Mouse (Mus musculus): ENCODE measurements around the gene Ptgs1. TPM values are rescaled to one million over a fixed set of nuclear protein-coding genes. Genes with fewer than 3 reads are reported as not detected.

Gene Ptgs1
- polyA plus RNA-seq, 1 experiment from 2014 or later = 30.3 TPM

- no peak overlapping the region for H3K27ac ChIP-seq (ENCODE audit: low read depth, low read length)
- no peak overlapping the region for H3K9ac ChIP-seq (ENCODE audit: low read depth, low read length)
- H3K4me3 ChIP-seq (ENCODE audit: low read depth, low read length) = no peak overlapping the region
- no peaks in the 10 kb centered on the region for H3K36me3 ChIP-seq (ENCODE audit: control insufficient read depth, insufficient read depth, low read length)
- H3K27me3 ChIP-seq (replicated peaks; ENCODE audit: control insufficient read depth, insufficient read depth, low read length) = no peaks in the 10 kb centered on the region
- H3K4me2 ChIP-seq = no peak overlapping the region
- no peaks in the 10 kb centered on the region for H3K9me3 ChIP-seq (ENCODE audit: control insufficient read depth, low read length)
- no peak for DNase-seq (ENCODE audit: low spot score)
- 71% methylated on average over 3 of the region's 3 CpGs for WGBS
- H3K4me1 ChIP-seq (replicated peaks; ENCODE audit: control insufficient read depth, insufficient read depth, low read length) = no peaks in the 10 kb centered on the region
- ATAC-seq (replicated peaks; ENCODE audit: low FRiP score) = no peak
Measured at GRCm38 (mm10) chr2:36244705-36245104, 14.5 kb downstream of the Ptgs1 start.

- H3K36me3 ChIP-seq (ENCODE audit: control insufficient read depth, insufficient read depth, low read length) = no peaks in the 10 kb centered on the region
- H3K4me3 ChIP-seq (ENCODE audit: low read depth, low read length) = no peak overlapping the region
- H3K9ac ChIP-seq (ENCODE audit: low read depth, low read length) = no peak overlapping the region
- H3K9me3 ChIP-seq (ENCODE audit: control insufficient read depth, low read length) = no peaks in the 10 kb centered on the region
- H3K4me2 ChIP-seq = no peak overlapping the region
- H3K27ac ChIP-seq (ENCODE audit: low read depth, low read length) = no peak overlapping the region
- DNase-seq (ENCODE audit: low spot score) (no peak), ATAC-seq (replicated peaks; ENCODE audit: low FRiP score) (no peak)
- no peaks in the 10 kb centered on the region for H3K4me1 ChIP-seq (replicated peaks; ENCODE audit: control insufficient read depth, insufficient read depth, low read length)
- no peaks in the 10 kb centered on the region for H3K27me3 ChIP-seq (replicated peaks; ENCODE audit: control insufficient read depth, insufficient read depth, low read length)
- WGBS = 64% methylated on average over 3 of the region's 3 CpGs
Measured at GRCm38 (mm10) chr2:36247964-36248363, 17.7 kb downstream of the Ptgs1 start.

DNA sequence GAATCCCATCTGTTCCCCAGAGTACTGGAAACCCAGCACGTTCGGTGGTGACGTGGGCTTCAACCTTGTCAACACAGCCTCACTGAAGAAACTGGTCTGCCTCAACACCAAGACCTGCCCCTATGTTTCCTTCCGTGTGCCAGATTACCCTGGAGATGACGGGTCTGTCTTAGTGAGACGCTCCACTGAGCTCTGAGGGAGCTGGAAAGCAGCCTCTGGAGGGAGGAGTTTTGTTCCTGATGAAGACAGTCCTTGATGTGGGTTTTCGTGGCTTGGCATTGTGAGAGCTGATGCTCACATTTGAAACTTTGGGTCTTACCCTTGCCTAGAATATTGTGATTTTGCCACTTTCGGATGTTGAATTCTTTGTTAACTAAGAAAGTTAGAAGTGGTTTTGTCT, 20.9 kb downstream of the Ptgs1 start:
- Histone ChIP-seq H3K9me3 (ENCODE audit: control insufficient read depth, low read length) (no peaks in the 10 kb centered on the region), H3K4me3 (ENCODE audit: low read depth, low read length) (no peak overlapping the region), H3K27me3 (replicated peaks; ENCODE audit: control insufficient read depth, insufficient read depth, low read length) (no peaks in the 10 kb centered on the region), H3K27ac (ENCODE audit: low read depth, low read length) (no peak overlapping the region), H3K9ac (ENCODE audit: low read depth, low read length) (no peak overlapping the region), H3K4me1 (replicated peaks; ENCODE audit: control insufficient read depth, insufficient read depth, low read length) (no peaks in the 10 kb centered on the region), H3K4me2 (no peak overlapping the region), H3K36me3 (ENCODE audit: control insufficient read depth, insufficient read depth, low read length) (no peaks in the 10 kb centered on the region)
- DNase-seq (ENCODE audit: low spot score) (no peak), ATAC-seq (replicated peaks; ENCODE audit: low FRiP score) (no peak)
- 84% methylated on average over 8 of the region's 8 CpGs for WGBS

GRCm38 (mm10) chr2:36252505-36252904, 22.3 kb downstream of the Ptgs1 start:
- H3K9me3 ChIP-seq (ENCODE audit: control insufficient read depth, low read length) = no peaks in the 10 kb centered on the region
- DNase-seq (ENCODE audit: low spot score) (no peak), ATAC-seq (replicated peaks; ENCODE audit: low FRiP score) (no peak)
- 82% methylated on average over 4 of the region's 4 CpGs for WGBS
- H3K4me1 ChIP-seq (replicated peaks; ENCODE audit: control insufficient read depth, insufficient read depth, low read length) = no peaks in the 10 kb centered on the region
- no peak overlapping the region for H3K27ac ChIP-seq (ENCODE audit: low read depth, low read length)
- H3K36me3 ChIP-seq (ENCODE audit: control insufficient read depth, insufficient read depth, low read length) = no peaks in the 10 kb centered on the region
- H3K4me2 ChIP-seq = no peak overlapping the region
- H3K4me3 ChIP-seq (ENCODE audit: low read depth, low read length) = no peak overlapping the region
- no peak overlapping the region for H3K9ac ChIP-seq (ENCODE audit: low read depth, low read length)
- H3K27me3 ChIP-seq (replicated peaks; ENCODE audit: control insufficient read depth, insufficient read depth, low read length) = no peaks in the 10 kb centered on the region

DNA sequence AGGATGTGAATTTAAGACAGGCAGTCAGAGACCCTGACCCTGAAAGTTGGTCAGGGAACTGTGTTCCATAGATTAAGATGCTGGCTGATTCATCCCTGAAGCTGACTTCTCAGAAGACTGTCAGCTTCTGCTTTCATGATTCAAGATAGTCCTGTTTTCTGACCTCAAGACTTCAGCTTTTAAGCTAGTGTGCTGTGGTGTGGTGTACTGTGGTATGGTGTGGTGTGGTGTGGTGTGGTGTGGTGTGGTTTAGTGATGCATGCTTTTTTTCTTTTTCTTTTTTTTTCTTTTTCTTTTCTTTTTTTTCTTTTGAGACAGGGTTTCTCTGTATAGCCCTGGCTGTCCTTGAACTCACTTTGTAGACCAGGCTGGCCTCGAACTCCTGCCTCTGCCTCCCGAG, 24.2 kb downstream of the Ptgs1 start:
- no peak for DNase-seq (ENCODE audit: low spot score)
- no peak overlapping the region for H3K4me3 ChIP-seq (ENCODE audit: low read depth, low read length)

DNA sequence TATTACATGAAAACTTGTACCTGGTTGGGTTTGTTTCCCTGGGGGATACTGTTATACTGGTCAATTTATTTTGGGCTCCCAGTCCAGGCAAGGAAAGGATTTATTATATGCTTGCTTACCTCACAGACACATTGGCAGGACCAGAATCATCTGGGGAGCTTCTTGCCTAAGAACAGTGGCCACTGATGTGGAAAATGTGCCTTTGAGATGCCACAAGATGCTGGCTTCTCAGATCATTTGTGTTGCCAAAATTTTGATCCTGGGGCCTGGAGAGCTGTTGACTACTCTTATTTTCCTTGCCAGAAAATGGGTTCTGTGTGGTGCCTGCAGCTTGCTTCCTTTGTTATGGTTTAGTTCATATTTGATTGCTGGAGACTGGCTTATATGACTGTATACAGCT, 26.7 kb downstream of the Ptgs1 start:
- Histone ChIP-seq H3K4me1 (replicated peaks; ENCODE audit: control insufficient read depth, insufficient read depth, low read length) (no peaks in the 10 kb centered on the region), H3K27me3 (replicated peaks; ENCODE audit: control insufficient read depth, insufficient read depth, low read length) (no peaks in the 10 kb centered on the region), H3K36me3 (ENCODE audit: control insufficient read depth, insufficient read depth, low read length) (no peaks in the 10 kb centered on the region), H3K9me3 (ENCODE audit: control insufficient read depth, low read length) (no peaks in the 10 kb centered on the region), H3K27ac (ENCODE audit: low read depth, low read length) (no peak overlapping the region), H3K4me2 (no peak overlapping the region), H3K4me3 (ENCODE audit: low read depth, low read length) (no peak overlapping the region), H3K9ac (ENCODE audit: low read depth, low read length) (no peak overlapping the region)
- ATAC-seq (replicated peaks; ENCODE audit: low FRiP score) = no peak
- DNase-seq (ENCODE audit: low spot score) = no peak

More for the DNA sequence above, 24.2 kb downstream of the Ptgs1 start:
- ATAC-seq (replicated peaks; ENCODE audit: low FRiP score) = no peak
- Histone ChIP-seq H3K4me2 (no peak overlapping the region), H3K9ac (ENCODE audit: low read depth, low read length) (no peak overlapping the region), H3K36me3 (ENCODE audit: control insufficient read depth, insufficient read depth, low read length) (no peaks in the 10 kb centered on the region), H3K9me3 (ENCODE audit: control insufficient read depth, low read length) (no peaks in the 10 kb centered on the region), H3K4me1 (replicated peaks; ENCODE audit: control insufficient read depth, insufficient read depth, low read length) (no peaks in the 10 kb centered on the region), H3K27ac (ENCODE audit: low read depth, low read length) (no peak overlapping the region), H3K27me3 (replicated peaks; ENCODE audit: control insufficient read depth, insufficient read depth, low read length) (no peaks in the 10 kb centered on the region)
- WGBS = 70% methylated on average over 2 of the region's 2 CpGs

GRCm38 (mm10) chr2:36259382-36259781, 29.2 kb downstream of the Ptgs1 start:
- no peak overlapping the region for H3K27ac ChIP-seq (ENCODE audit: low read depth, low read length)
- no peak for DNase-seq (ENCODE audit: low spot score)
- no peaks in the 10 kb centered on the region for H3K9me3 ChIP-seq (ENCODE audit: control insufficient read depth, low read length)
- no peak overlapping the region for H3K4me2 ChIP-seq
- H3K9ac ChIP-seq (ENCODE audit: low read depth, low read length) = no peak overlapping the region
- no peaks in the 10 kb centered on the region for H3K36me3 ChIP-seq (ENCODE audit: control insufficient read depth, insufficient read depth, low read length)
- WGBS = 66% methylated on average over 4 of the region's 4 CpGs
- H3K27me3 ChIP-seq (replicated peaks; ENCODE audit: control insufficient read depth, insufficient read depth, low read length) = no peaks in the 10 kb centered on the region
- no peak for ATAC-seq (replicated peaks; ENCODE audit: low FRiP score)
- H3K4me1 ChIP-seq (replicated peaks; ENCODE audit: control insufficient read depth, insufficient read depth, low read length) = no peaks in the 10 kb centered on the region
- H3K4me3 ChIP-seq (ENCODE audit: low read depth, low read length) = no peak overlapping the region

- H3K4me3 ChIP-seq (ENCODE audit: low read depth, low read length) = no peak overlapping the region
- H3K27me3 ChIP-seq (replicated peaks; ENCODE audit: control insufficient read depth, insufficient read depth, low read length) = no peaks in the 10 kb centered on the region
- 77% methylated on average over 6 of the region's 6 CpGs for WGBS
- no peaks in the 10 kb centered on the region for H3K36me3 ChIP-seq (ENCODE audit: control insufficient read depth, insufficient read depth, low read length)
- ATAC-seq (replicated peaks; ENCODE audit: low FRiP score) (no peak), DNase-seq (ENCODE audit: low spot score) (no peak)
- H3K9me3 ChIP-seq (ENCODE audit: control insufficient read depth, low read length) = no peaks in the 10 kb centered on the region
- no peaks in the 10 kb centered on the region for H3K4me1 ChIP-seq (replicated peaks; ENCODE audit: control insufficient read depth, insufficient read depth, low read length)
- no peak overlapping the region for H3K9ac ChIP-seq (ENCODE audit: low read depth, low read length)
- H3K27ac ChIP-seq (ENCODE audit: low read depth, low read length) = no peak overlapping the region
- H3K4me2 ChIP-seq = no peak overlapping the region
Measured at GRCm38 (mm10) chr2:36259798-36260540, 29.7 kb downstream of the Ptgs1 start.

DNA sequence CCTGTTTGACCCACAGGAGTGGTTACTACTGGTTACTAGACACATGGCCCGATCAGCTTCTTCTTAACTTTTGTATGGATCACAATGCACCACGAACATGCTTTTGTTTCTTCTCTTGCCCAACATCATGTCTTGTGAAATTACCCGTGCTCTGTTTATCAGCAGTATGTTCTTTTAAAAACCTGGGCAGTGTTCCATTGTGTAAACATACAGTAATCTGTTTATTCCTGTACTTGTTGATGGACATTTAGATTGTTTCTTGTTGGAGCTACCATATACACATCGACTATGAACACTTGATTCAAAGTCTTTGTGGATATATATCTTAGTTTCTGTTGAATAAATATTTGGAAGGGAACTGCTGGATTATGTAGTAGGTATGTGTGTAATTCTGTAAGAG, 31.8 kb downstream of the Ptgs1 start:
- no peak overlapping the region for H3K9ac ChIP-seq (ENCODE audit: low read depth, low read length)
- no peaks in the 10 kb centered on the region for H3K9me3 ChIP-seq (ENCODE audit: control insufficient read depth, low read length)
- no peak overlapping the region for H3K4me3 ChIP-seq (ENCODE audit: low read depth, low read length)
- H3K27me3 ChIP-seq (replicated peaks; ENCODE audit: control insufficient read depth, insufficient read depth, low read length) = no peaks in the 10 kb centered on the region
- H3K36me3 ChIP-seq (ENCODE audit: control insufficient read depth, insufficient read depth, low read length) = no peaks in the 10 kb centered on the region
- H3K27ac ChIP-seq (ENCODE audit: low read depth, low read length) = no peak overlapping the region
- ATAC-seq (replicated peaks; ENCODE audit: low FRiP score) (no peak), DNase-seq (ENCODE audit: low spot score) (no peak)
- H3K4me1 ChIP-seq (replicated peaks; ENCODE audit: control insufficient read depth, insufficient read depth, low read length) = no peaks in the 10 kb centered on the region
- no peak overlapping the region for H3K4me2 ChIP-seq
- WGBS = 77% methylated on average over 4 of the region's 4 CpGs
